Mouse (Mus musculus) MEL (cell line): ENCODE measurements around the gene Grb2. TPM values are rescaled to one million over a fixed set of nuclear protein-coding genes. Genes with fewer than 3 reads are reported as not detected.

Experiments
- DNase-seq: peaks from one replicate; pipeline ENCODE4 v3.0.0; 2011; ENCODE audit warnings: low read depth, low spot score
- H3K27ac ChIP-seq: 2 replicates; pipeline ENCODE4 v1.5.1; 2012; ENCODE audit warnings: low read depth, mild to moderate bottlenecking, control low read depth, low read length, moderate library complexity; ENCODE audit not compliant: control insufficient read depth
- H3K27me3 ChIP-seq, 2 experiments: fragments of 150-350 bp in 1 of 2; sonication (generic) in 1 of 2; 2 replicates each; pipeline ENCODE4 v1.6.1; 2012; ENCODE audit warnings: low read length in 2 of 2, mild to moderate bottlenecking in 2 of 2, improper control_type of control experiment in 1 of 2, moderate library complexity in 1 of 2; ENCODE audit not compliant: insufficient read depth in 2 of 2, control insufficient read depth in 1 of 2
- H3K36me3 ChIP-seq, 2 experiments: 2 replicates each; pipeline ENCODE4 v1.6.1; 2012 to 2014; ENCODE audit warnings: low read length in 2 of 2, improper control_type of control experiment in 1 of 2, inconsistent platforms in 1 of 2, mild to moderate bottlenecking in 1 of 2; ENCODE audit not compliant: insufficient read depth in 2 of 2, control insufficient read depth in 1 of 2
- H3K4me1 ChIP-seq, 2 experiments: fragments of 150-350 bp in 1 of 2; sonication (generic) in 1 of 2; 2 replicates each; pipeline ENCODE4 v1.6.1; 2012; ENCODE audit warnings: low read length in 2 of 2, improper control_type of control experiment in 1 of 2, mild to moderate bottlenecking in 1 of 2; ENCODE audit not compliant: insufficient read depth in 2 of 2, control insufficient read depth in 1 of 2
- H3K4me3 ChIP-seq, 2 experiments: fragments of 150-350 bp in 1 of 2; sonication (generic) in 1 of 2; 2 replicates each; pipeline ENCODE4 v1.5.1; 2012; ENCODE audit warnings: low read depth in 2 of 2, low read length in 2 of 2, mild to moderate bottlenecking in 2 of 2, moderate library complexity in 2 of 2, control low read depth in 1 of 2, improper control_type of control experiment in 1 of 2; ENCODE audit not compliant: control insufficient read depth in 1 of 2, insufficient read depth in 1 of 2
- H3K79me2 ChIP-seq: 2 replicates; pipeline ENCODE4 v1.6.1; 2012; ENCODE audit warnings: mild to moderate bottlenecking, low read length, moderate library complexity; ENCODE audit not compliant: control insufficient read depth, poor library complexity, insufficient read depth
- H3K9ac ChIP-seq: 2 replicates; pipeline ENCODE4 v1.6.1; 2012; ENCODE audit warnings: low read depth, mild to moderate bottlenecking, control low read depth, low read length, moderate library complexity; ENCODE audit not compliant: control insufficient read depth, poor library complexity, severe bottlenecking
- H3K9me3 ChIP-seq: fragments of 150-350 bp; sonication (generic); replicated peaks from 2 replicates; pipeline ENCODE4 v1.6.1; 2012; ENCODE audit warnings: mild to moderate bottlenecking, low read length, improper control_type of control experiment, moderate library complexity; ENCODE audit not compliant: insufficient read depth
- BHLHE40 ChIP-seq: IDR thresholded peaks from 2 replicates; pipeline ENCODE4 v1.6.1; 2012; ENCODE audit warnings: low read depth, mild to moderate bottlenecking, inconsistent platforms, low read length, improper control_type of control experiment, borderline replicate concordance
- EP300 ChIP-seq, 2 experiments: IDR thresholded peaks; 2 replicates each; pipeline ENCODE4 v1.6.1; 2011; ENCODE audit warnings: improper control_type of control experiment in 2 of 2, low read length in 2 of 2, low read depth in 1 of 2, mild to moderate bottlenecking in 1 of 2
- ETS1 ChIP-seq: IDR thresholded peaks from 2 replicates; pipeline ENCODE4 v1.6.1; 2012; ENCODE audit warnings: low read depth, mild to moderate bottlenecking, inconsistent platforms, low read length, improper control_type of control experiment, moderate library complexity
- GABPA ChIP-seq: IDR thresholded peaks from 2 replicates; pipeline ENCODE4 v1.6.1; 2012; ENCODE audit warnings: low read depth, mild to moderate bottlenecking, inconsistent platforms, low read length, improper control_type of control experiment, moderate library complexity
- GATA1 ChIP-seq: IDR thresholded peaks from 2 replicates; pipeline ENCODE4 v1.6.1; 2011; ENCODE audit warnings: low read depth, low read length, improper control_type of control experiment
- MXI1 ChIP-seq: IDR thresholded peaks from 2 replicates; pipeline ENCODE4 v1.6.1; 2011; ENCODE audit warnings: mild to moderate bottlenecking, low read depth, low read length, improper control_type of control experiment
- MYB ChIP-seq: IDR thresholded peaks from 2 replicates; pipeline ENCODE4 v1.6.1; 2011; ENCODE audit warnings: mild to moderate bottlenecking, low read depth, low read length, improper control_type of control experiment
- MYC ChIP-seq: IDR thresholded peaks from 2 replicates; pipeline ENCODE4 v1.6.1; 2011; ENCODE audit warnings: low read depth, mild to moderate bottlenecking, low read length, improper control_type of control experiment, moderate library complexity
- NRF1 ChIP-seq: IDR thresholded peaks from 2 replicates; pipeline ENCODE4 v1.6.1; 2014; ENCODE audit warnings: low read depth, mild to moderate bottlenecking, inconsistent platforms, low read length, improper control_type of control experiment, moderate library complexity; ENCODE audit not compliant: poor library complexity, insufficient read depth, severe bottlenecking
- POLR2AphosphoS5 ChIP-seq: IDR thresholded peaks from 2 replicates; pipeline ENCODE4 v1.6.1; 2012; ENCODE audit warnings: low read depth, borderline replicate concordance, mild to moderate bottlenecking, inconsistent platforms, low read length, moderate library complexity, mixed read lengths
- RAD21 ChIP-seq: IDR thresholded peaks from 2 replicates; pipeline ENCODE4 v1.6.1; 2011; ENCODE audit warnings: mild to moderate bottlenecking, low read depth, low read length, improper control_type of control experiment
- SIN3A ChIP-seq: IDR thresholded peaks from 2 replicates; pipeline ENCODE4 v1.6.1; 2012; ENCODE audit warnings: low read length, improper control_type of control experiment, inconsistent platforms
- TBP ChIP-seq: IDR thresholded peaks from 2 replicates; pipeline ENCODE4 v1.8.0; 2011; ENCODE audit warnings: low read depth, low read length, improper control_type of control experiment
- TCF12 ChIP-seq: IDR thresholded peaks from 2 replicates; pipeline ENCODE4 v1.6.1; 2014; ENCODE audit warnings: low read depth, mild to moderate bottlenecking, inconsistent platforms, low read length, improper control_type of control experiment, moderate library complexity
- USF1 ChIP-seq: IDR thresholded peaks from 2 replicates; pipeline ENCODE4 v1.6.1; 2014; ENCODE audit warnings: low read depth, mild to moderate bottlenecking, inconsistent platforms, low read length, improper control_type of control experiment, moderate library complexity
- USF2 ChIP-seq, 2 experiments: IDR thresholded peaks; 2 replicates each; pipeline ENCODE4 v1.6.1; 2011 to 2012; ENCODE audit warnings: improper control_type of control experiment in 2 of 2, low read length in 2 of 2, borderline replicate concordance in 1 of 2, inconsistent platforms in 1 of 2, low read depth in 1 of 2, mild to moderate bottlenecking in 1 of 2; ENCODE audit not compliant: insufficient read depth in 1 of 2
- ZNF384 ChIP-seq: IDR thresholded peaks from 2 replicates; pipeline ENCODE4 v1.6.1; 2012; ENCODE audit warnings: low read depth, mild to moderate bottlenecking, inconsistent platforms, low read length, improper control_type of control experiment
- polyA plus RNA-seq, 2 experiments: library from polyadenylated mRNA; stranded (reverse) in 1 of 2; unstranded in 1 of 2; fragments of >175 nt in 1 of 2; fragments of >200 nt in 1 of 2; gene quantifications; 2 replicates each; pipeline versions ENCODE4 v1.2.1 to v1.2.4; 2012; ENCODE audit warnings: low replicate concordance in 2 of 2, low read depth in 1 of 2; ENCODE audit not compliant: insufficient read length in 2 of 2, insufficient read depth in 1 of 2, missing spikeins in 1 of 2
- total RNA-seq: library from RNA; depleted of rRNA; stranded (reverse); fragments of 300-350 nt; gene quantifications from 2 replicates; pipeline ENCODE4 v1.2.3, GENCODE M21; 2012

Gene Grb2
- total and polyA plus RNA-seq, 3 experiments = 75.3 to 261 TPM; not detected in 1

GRCm38 (mm10) chr11:115744385-115744784, 36.0 kb upstream of the Grb2 start:
- H3K9ac ChIP-seq = no peak overlapping the region
- no peak for TF ChIP-seq USF2 (IDR thresholded peaks at IDR 0.05; ENCODE audit: borderline replicate concordance in 1 of 2, insufficient read depth in 1 of 2, low read depth in 1 of 2, low read length in 2 of 2)
- no peak for TF ChIP-seq POLR2AphosphoS5
- TF ChIP-seq GABPA = no peak
- no peak for TF ChIP-seq ETS1
- no peak for TF ChIP-seq BHLHE40
- no peak for TF ChIP-seq EP300 (IDR thresholded peaks at IDR 0.05; ENCODE audit: low read depth in 1 of 2, low read length in 2 of 2)
- TF ChIP-seq SIN3A = no peak
- TF ChIP-seq MXI1 = no peak
- TF ChIP-seq USF1 = no peak
- no peaks in the 10 kb centered on the region for H3K79me2 ChIP-seq
- H3K27ac ChIP-seq = no peak overlapping the region
- H3K36me3 ChIP-seq = peaks cover 0 to 6% of the 10 kb centered on the region in 2 experiments; a peak in 2 of 4 replicates
- H3K4me1 ChIP-seq = peaks cover 6 to 23% of the 10 kb centered on the region in 2 experiments
- DNase-seq = no peak
- H3K27me3 ChIP-seq = no peaks in the 10 kb centered on the region
- H3K9me3 ChIP-seq = no peaks in the 10 kb centered on the region
- no peak overlapping the region for H3K4me3 ChIP-seq

GRCm38 (mm10) chr11:115742926-115743325, 34.5 kb upstream of the Grb2 start:
- H3K9ac ChIP-seq = peak overlapping the region; percentile 23; the same call in 1 of the 2 replicates
- no peaks in the 10 kb centered on the region for H3K9me3 ChIP-seq
- no peaks in the 10 kb centered on the region for H3K79me2 ChIP-seq
- H3K27ac ChIP-seq = 0 out of 2 replicates have a peak overlapping the region, but pooled peaks have one; percentile 9
- TF ChIP-seq MXI1 (peak; percentile 31; the same call in 1 of the 2 replicates), SIN3A (peak; percentile 37; the same call in 1 of the 2 replicates), MYC (peak; percentile 67; the same call in 1 of the 2 replicates), TCF12 (peak; percentile 38; the same call in 1 of the 2 replicates), NRF1 (no peak), TBP (peak; percentile 56; the same call in 1 of the 2 replicates), ZNF384 (no peak), RAD21 (no peak), MYB (no peak), EP300 (IDR thresholded peaks at IDR 0.05; ENCODE audit: low read depth in 1 of 2, low read length in 2 of 2) (peak; percentile 66), GATA1 (peak; percentile 51)
- TF ChIP-seq, all 39 proteins: peak for 7
- DNase-seq = peak; percentile 75
- Histone ChIP-seq H3K4me3 (peak overlapping the region; percentile 6 to 8; a peak in 2 of 4 replicates), H3K4me1 (peaks cover 6 to 21% of the 10 kb centered on the region in 2 experiments), H3K27me3 (no peaks in the 10 kb centered on the region; a peak in 1 of 4 replicates), H3K36me3 (peaks cover 0 to 6% of the 10 kb centered on the region in 2 experiments; a peak in 2 of 4 replicates)
